Mouse (Mus musculus) stomach, postnatal 0 days (tissue): ENCODE results near the gene Copg2.

Source experiments
- CTCF ChIP-seq: IDR thresholded peaks from 2 replicates; pipeline ENCODE4 v1.5.1; 2016; ENCODE audit warnings: antibody characterized with exemption, low read depth, mild to moderate bottlenecking, moderate library complexity
- EP300 ChIP-seq: optimal IDR thresholded peaks from 2 replicates; pipeline ENCODE3; 2016; ENCODE audit warnings: antibody characterized with exemption

GRCm38 (mm10) chr6:30876661-30877060, 19.9 kb downstream of the Copg2 start:
- TF ChIP-seq CTCF = no peak
- no peak for TF ChIP-seq EP300
